Mouse (Mus musculus): ENCODE measurements around the gene Dlg2. TPM values are rescaled to one million over a fixed set of nuclear protein-coding genes. Genes with fewer than 3 reads are reported as not detected.

Gene Dlg2
- polyA plus RNA-seq, 1 experiment: 0.85 TPM

DNA sequence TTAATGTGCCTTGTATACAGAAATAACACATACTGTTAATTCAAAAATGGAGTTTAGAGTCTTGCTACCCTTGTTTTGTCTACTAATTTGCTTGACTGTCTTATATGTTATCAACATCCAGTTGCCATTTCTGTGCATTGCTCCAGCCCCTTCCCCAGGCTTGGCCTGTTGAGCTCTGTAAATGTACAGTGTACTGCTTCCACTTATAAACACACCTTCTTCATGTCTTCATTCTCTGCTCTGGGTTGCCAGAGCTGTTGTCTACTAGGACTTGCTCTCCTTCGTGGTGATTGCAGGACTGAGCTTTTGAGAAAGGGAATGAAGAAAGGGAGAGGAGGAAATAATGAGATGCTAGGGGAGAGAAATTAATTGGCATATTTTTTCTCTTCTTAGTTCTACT, 227.5 kb downstream of the Dlg2 start:
- H3K27ac ChIP-seq (ENCODE audit: insufficient read depth, low read length): no peak overlapping the region
- no peak overlapping the region for H3K9ac ChIP-seq (ENCODE audit: low read depth, poor library complexity, severe bottlenecking)
- no peaks in the 10 kb centered on the region for H3K9me3 ChIP-seq (replicated peaks; ENCODE audit: control insufficient read depth, insufficient read depth, low read length, poor library complexity, severe bottlenecking)
- H3K36me3 ChIP-seq (ENCODE audit: control insufficient read depth, insufficient read depth, low read length, poor library complexity, severe bottlenecking): no peaks in the 10 kb centered on the region
- no peaks in the 10 kb centered on the region for H3K4me1 ChIP-seq (ENCODE audit: control insufficient read depth, insufficient read depth, low read length)
- TF ChIP-seq CTCF (IDR thresholded peaks at IDR 0.05; ENCODE audit: low read depth, low read length): no peak
- TF ChIP-seq EP300 (IDR thresholded peaks at IDR 0.05; ENCODE audit: insufficient read depth, low read depth, low read length): no peak
- no peak for TF ChIP-seq POLR2A (IDR thresholded peaks at IDR 0.05; ENCODE audit: insufficient read depth, low read length)
- no peak overlapping the region for H3K4me3 ChIP-seq (ENCODE audit: low read depth, low read length)
- no peaks in the 10 kb centered on the region for H3K27me3 ChIP-seq (ENCODE audit: control insufficient read depth, insufficient read depth, low read length, poor library complexity, severe bottlenecking)

DNA sequence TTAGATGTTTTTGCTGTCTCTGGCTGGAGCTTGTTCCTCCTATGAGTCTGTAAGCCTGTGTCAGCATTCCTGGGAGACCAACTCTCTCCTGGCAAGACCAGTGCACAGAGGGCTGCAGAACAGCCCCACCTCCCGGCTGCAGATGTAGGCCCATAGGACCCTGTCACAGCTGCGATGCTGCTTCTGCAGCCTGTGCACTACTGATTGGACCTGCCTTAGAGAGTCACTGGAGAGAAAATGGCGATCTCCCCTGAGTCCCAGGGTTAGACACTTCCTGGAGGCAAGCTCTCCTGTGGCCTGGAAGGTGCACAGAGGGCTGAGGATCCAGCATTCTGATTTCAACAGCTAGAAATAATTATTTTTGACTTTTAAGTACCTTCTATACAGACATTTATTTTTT, 257.6 kb downstream of the Dlg2 start:
- no peak overlapping the region for H3K4me3 ChIP-seq (ENCODE audit: low read depth, low read length)
- H3K36me3 ChIP-seq (ENCODE audit: control insufficient read depth, insufficient read depth, low read length, poor library complexity, severe bottlenecking): no peaks in the 10 kb centered on the region
- H3K27ac ChIP-seq (ENCODE audit: insufficient read depth, low read length): no peak overlapping the region
- H3K4me1 ChIP-seq (ENCODE audit: control insufficient read depth, insufficient read depth, low read length): peaks cover 1% of the 10 kb centered on the region
- TF ChIP-seq EP300 (IDR thresholded peaks at IDR 0.05; ENCODE audit: insufficient read depth, low read depth, low read length) (no peak), CTCF (IDR thresholded peaks at IDR 0.05; ENCODE audit: low read depth, low read length) (peak; percentile 12)
- H3K9ac ChIP-seq (ENCODE audit: low read depth, poor library complexity, severe bottlenecking): no peak overlapping the region
- no peaks in the 10 kb centered on the region for H3K27me3 ChIP-seq (ENCODE audit: control insufficient read depth, insufficient read depth, low read length, poor library complexity, severe bottlenecking)
- no peaks in the 10 kb centered on the region for H3K9me3 ChIP-seq (replicated peaks; ENCODE audit: control insufficient read depth, insufficient read depth, low read length, poor library complexity, severe bottlenecking)

DNA sequence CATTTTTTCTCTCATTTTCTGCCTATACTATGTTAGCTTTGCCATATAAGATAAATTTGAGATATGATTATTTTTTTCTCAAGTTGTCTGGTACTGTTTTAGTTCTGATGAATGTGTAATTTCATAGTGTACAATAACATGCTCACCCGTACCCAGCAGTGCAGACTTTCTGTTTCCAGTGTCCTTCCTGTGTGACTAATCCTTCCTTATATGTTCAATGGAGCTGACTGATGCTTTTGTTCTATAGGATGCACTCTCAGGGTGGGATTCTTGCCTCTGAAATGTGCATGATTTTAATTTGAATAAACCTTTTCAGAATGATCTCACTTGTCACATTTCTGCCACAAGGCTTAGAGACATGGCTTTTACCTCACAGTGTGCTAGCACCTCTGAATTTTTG, 259.9 kb downstream of the Dlg2 start:
- TF ChIP-seq POLR2A (IDR thresholded peaks at IDR 0.05; ENCODE audit: insufficient read depth, low read length): no peak
- TF ChIP-seq EP300 (IDR thresholded peaks at IDR 0.05; ENCODE audit: insufficient read depth, low read depth, low read length): no peak
- no peak for TF ChIP-seq CTCF (IDR thresholded peaks at IDR 0.05; ENCODE audit: low read depth, low read length)
- Histone ChIP-seq H3K4me3 (ENCODE audit: low read depth, low read length) (no peak overlapping the region), H3K27ac (ENCODE audit: insufficient read depth, low read length) (no peak overlapping the region), H3K9ac (ENCODE audit: low read depth, poor library complexity, severe bottlenecking) (no peak overlapping the region), H3K4me1 (ENCODE audit: control insufficient read depth, insufficient read depth, low read length) (peaks cover 1% of the 10 kb centered on the region), H3K27me3 (ENCODE audit: control insufficient read depth, insufficient read depth, low read length, poor library complexity, severe bottlenecking) (no peaks in the 10 kb centered on the region), H3K9me3 (replicated peaks; ENCODE audit: control insufficient read depth, insufficient read depth, low read length, poor library complexity, severe bottlenecking) (no peaks in the 10 kb centered on the region), H3K36me3 (ENCODE audit: control insufficient read depth, insufficient read depth, low read length, poor library complexity, severe bottlenecking) (no peaks in the 10 kb centered on the region)

DNA sequence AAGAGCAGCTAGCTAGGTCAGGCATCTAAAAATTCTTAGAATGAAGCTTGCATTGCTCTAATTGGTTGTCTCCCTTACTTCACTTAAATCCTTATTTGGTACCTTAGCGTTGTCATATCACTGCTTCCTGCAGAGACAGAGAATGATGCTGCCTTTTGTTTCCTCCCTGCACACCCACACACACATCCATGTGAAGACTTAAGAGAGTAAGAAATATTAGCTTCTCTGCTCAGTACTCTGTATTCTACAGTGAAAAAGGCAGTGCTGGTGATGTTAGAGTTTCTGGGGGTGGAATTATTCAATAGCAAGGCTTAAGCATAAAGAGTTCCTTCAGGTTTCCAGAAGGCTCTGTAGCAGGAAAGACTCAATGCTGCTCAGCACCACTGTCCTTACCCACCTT, 272.2 kb downstream of the Dlg2 start:
- H3K27ac ChIP-seq (ENCODE audit: insufficient read depth, low read length): no peak overlapping the region
- TF ChIP-seq POLR2A (IDR thresholded peaks at IDR 0.05; ENCODE audit: insufficient read depth, low read length) (no peak), CTCF (IDR thresholded peaks at IDR 0.05; ENCODE audit: low read depth, low read length) (no peak), EP300 (IDR thresholded peaks at IDR 0.05; ENCODE audit: insufficient read depth, low read depth, low read length) (no peak)
- no peaks in the 10 kb centered on the region for H3K36me3 ChIP-seq (ENCODE audit: control insufficient read depth, insufficient read depth, low read length, poor library complexity, severe bottlenecking)
- H3K9ac ChIP-seq (ENCODE audit: low read depth, poor library complexity, severe bottlenecking): no peak overlapping the region
- no peaks in the 10 kb centered on the region for H3K4me1 ChIP-seq (ENCODE audit: control insufficient read depth, insufficient read depth, low read length)
- H3K4me3 ChIP-seq (ENCODE audit: low read depth, low read length): no peak overlapping the region
- no peaks in the 10 kb centered on the region for H3K27me3 ChIP-seq (ENCODE audit: control insufficient read depth, insufficient read depth, low read length, poor library complexity, severe bottlenecking)
- H3K9me3 ChIP-seq (replicated peaks; ENCODE audit: control insufficient read depth, insufficient read depth, low read length, poor library complexity, severe bottlenecking): no peaks in the 10 kb centered on the region

DNA sequence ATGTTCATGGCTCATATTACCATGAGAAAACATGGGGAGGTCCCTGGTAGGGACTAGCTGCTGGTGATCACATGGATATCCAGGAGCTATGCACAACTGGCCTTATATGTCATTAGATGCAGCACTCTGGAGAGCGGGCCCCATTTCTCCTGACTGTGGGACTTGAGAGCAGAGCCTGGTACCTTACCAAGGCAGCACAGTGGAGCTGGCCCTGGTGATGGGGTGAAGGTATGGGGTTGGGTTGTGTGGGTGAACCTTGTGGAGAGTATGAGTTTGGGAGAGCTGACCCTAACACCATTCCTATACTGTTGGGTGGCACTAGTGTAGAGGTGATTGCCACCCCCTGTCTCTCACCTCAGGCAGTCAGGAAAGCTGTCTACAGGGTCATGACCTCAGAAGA, 311.5 kb downstream of the Dlg2 start:
- H3K36me3 ChIP-seq (ENCODE audit: control insufficient read depth, insufficient read depth, low read length, poor library complexity, severe bottlenecking): no peaks in the 10 kb centered on the region
- no peak overlapping the region for H3K4me3 ChIP-seq (ENCODE audit: low read depth, low read length)
- H3K27me3 ChIP-seq (ENCODE audit: control insufficient read depth, insufficient read depth, low read length, poor library complexity, severe bottlenecking): no peaks in the 10 kb centered on the region
- no peak overlapping the region for H3K9ac ChIP-seq (ENCODE audit: low read depth, poor library complexity, severe bottlenecking)
- no peak overlapping the region for H3K27ac ChIP-seq (ENCODE audit: insufficient read depth, low read length)
- no peaks in the 10 kb centered on the region for H3K4me1 ChIP-seq (ENCODE audit: control insufficient read depth, insufficient read depth, low read length)
- TF ChIP-seq POLR2A (IDR thresholded peaks at IDR 0.05; ENCODE audit: insufficient read depth, low read length): no peak
- no peak for TF ChIP-seq EP300 (IDR thresholded peaks at IDR 0.05; ENCODE audit: insufficient read depth, low read depth, low read length)
- TF ChIP-seq CTCF (IDR thresholded peaks at IDR 0.05; ENCODE audit: low read depth, low read length): no peak
- H3K9me3 ChIP-seq (replicated peaks; ENCODE audit: control insufficient read depth, insufficient read depth, low read length, poor library complexity, severe bottlenecking): no peaks in the 10 kb centered on the region

DNA sequence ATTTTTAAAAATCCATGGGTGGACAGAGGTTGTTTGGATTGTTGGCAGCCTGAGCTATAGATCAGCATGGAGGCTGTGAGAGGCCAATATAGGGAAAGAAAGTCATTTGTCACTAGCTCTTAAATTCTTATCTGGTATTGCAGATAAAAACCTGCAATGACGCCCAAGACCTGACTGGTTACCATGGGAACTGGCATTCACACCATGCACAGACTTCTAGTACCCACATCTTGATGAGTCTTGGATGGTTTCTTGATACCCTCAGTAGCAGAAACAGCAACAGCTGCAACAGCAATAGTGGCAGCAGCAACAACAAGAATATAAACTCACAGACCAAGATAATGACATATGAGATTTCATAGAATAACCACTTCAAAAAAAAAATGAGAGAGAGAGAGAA, 315.1 kb downstream of the Dlg2 start:
- Histone ChIP-seq H3K9me3 (replicated peaks; ENCODE audit: control insufficient read depth, insufficient read depth, low read length, poor library complexity, severe bottlenecking) (no peaks in the 10 kb centered on the region), H3K4me1 (ENCODE audit: control insufficient read depth, insufficient read depth, low read length) (no peaks in the 10 kb centered on the region), H3K4me3 (ENCODE audit: low read depth, low read length) (no peak overlapping the region), H3K27ac (ENCODE audit: insufficient read depth, low read length) (no peak overlapping the region), H3K27me3 (ENCODE audit: control insufficient read depth, insufficient read depth, low read length, poor library complexity, severe bottlenecking) (no peaks in the 10 kb centered on the region), H3K9ac (ENCODE audit: low read depth, poor library complexity, severe bottlenecking) (no peak overlapping the region), H3K36me3 (ENCODE audit: control insufficient read depth, insufficient read depth, low read length, poor library complexity, severe bottlenecking) (no peaks in the 10 kb centered on the region)
- TF ChIP-seq EP300 (IDR thresholded peaks at IDR 0.05; ENCODE audit: insufficient read depth, low read depth, low read length): no peak
- TF ChIP-seq CTCF (IDR thresholded peaks at IDR 0.05; ENCODE audit: low read depth, low read length): no peak
- TF ChIP-seq POLR2A (IDR thresholded peaks at IDR 0.05; ENCODE audit: insufficient read depth, low read length): no peak

All from ES-Bruce4 (cell line).